Mouse (Mus musculus) lung, embryonic 14.5 days (tissue): ENCODE results near the gene Rhov. TPM values are rescaled to one million over a fixed set of nuclear protein-coding genes. Genes with fewer than 3 reads are reported as not detected.

Source experiments
- ATAC-seq: fragments of 200-750 bp; cut with Nextera tagmentation; 2 replicates; pipeline ENCODE4 v1.8.0; 2017; ENCODE audit warnings: mild to moderate bottlenecking, moderate TSS enrichment, moderate library complexity; ENCODE audit not compliant: insufficient read depth
- DNase-seq: peaks from one replicate; pipeline ENCODE4 v3.0.0-alpha.2; 2015
- H3K27ac ChIP-seq: fragments of 300-500 bp; sonication (generic); 2 replicates; pipeline ENCODE4 v1.5.1; 2014; ENCODE audit warnings: low read depth, mild to moderate bottlenecking, moderate library complexity
- H3K27me3 ChIP-seq: fragments of 300-500 bp; sonication (generic); 2 replicates; pipeline ENCODE4 v1.6.1; 2014; ENCODE audit warnings: low read length, control low read depth; ENCODE audit not compliant: insufficient read depth
- H3K36me3 ChIP-seq: fragments of 300-500 bp; sonication (generic); 2 replicates; pipeline ENCODE4 v1.6.1; 2014; ENCODE audit warnings: control low read depth; ENCODE audit not compliant: insufficient read depth
- H3K4me1 ChIP-seq: fragments of 300-500 bp; sonication (generic); 2 replicates; pipeline ENCODE4 v1.6.1; 2014; ENCODE audit warnings: antibody characterized with exemption, control low read depth; ENCODE audit not compliant: insufficient read depth
- H3K4me2 ChIP-seq: fragments of 300-500 bp; sonication (generic); 2 replicates; pipeline ENCODE4 v1.6.1; 2014; ENCODE audit warnings: mild to moderate bottlenecking
- H3K4me3 ChIP-seq: fragments of 300-500 bp; sonication (generic); 2 replicates; pipeline ENCODE4 v1.5.1; 2014; ENCODE audit warnings: low read depth, low read length
- H3K9ac ChIP-seq: fragments of 300-500 bp; sonication (generic); 2 replicates; pipeline ENCODE4 v1.6.1; 2014
- H3K9me3 ChIP-seq: fragments of 300-500 bp; sonication (generic); 2 replicates; pipeline ENCODE4 v1.6.1; 2016; ENCODE audit warnings: low read depth, low read length, control low read depth
- CTCF ChIP-seq: IDR thresholded peaks from 2 replicates; pipeline ENCODE4 v1.5.1; 2016; ENCODE audit warnings: antibody characterized with exemption, low read depth
- WGBS: fragments of 180-500 bp; shearing (Covaris S2); extraction: QIAGEN DNeasy Blood & Tissue Kit; methylation state at CpG from one replicate; pipeline ENCODE4 v1.1.7; 2014; 5-methylcytosine and 5-hydroxymethylcytosine counted together
- polyA plus RNA-seq: library from polyadenylated mRNA; unstranded; fragments of >200 nt; fragmentation: Nextera tagmentation; extraction: Ambion mirVana; gene quantifications from 2 replicates; pipeline ENCODE4 v1.2.1, GENCODE M21; 2014

Gene Rhov
- polyA plus RNA-seq, 1 experiment from 2014 or later, result 0.24 TPM

- H3K36me3 ChIP-seq, result peaks cover 58% of the 10 kb centered on the region
- no peak overlapping the region; the same call in 1 of the 2 replicates for H3K27ac ChIP-seq
- no peak overlapping the region for H3K9ac ChIP-seq
- no peak for ATAC-seq
- H3K4me1 ChIP-seq, result peaks cover 8% of the 10 kb centered on the region
- TF ChIP-seq CTCF, result peak; percentile 79
- H3K27me3 ChIP-seq, result no peaks in the 10 kb centered on the region
- no peaks in the 10 kb centered on the region for H3K9me3 ChIP-seq
- DNase-seq, result peak; percentile 86
- no peak overlapping the region for H3K4me3 ChIP-seq
- no peak overlapping the region for H3K4me2 ChIP-seq
- WGBS, result 40% methylated on average over 5 of the region's 5 CpGs
Measured at GRCm38 (mm10) chr2:119298330-119298729, 27.3 kb upstream of the Rhov start.

GRCm38 (mm10) chr2:119297506-119297905, 26.4 kb upstream of the Rhov start:
- 93% methylated on average over 19 of the region's 19 CpGs for WGBS
- no peak overlapping the region for H3K4me3 ChIP-seq
- peaks cover 8% of the 10 kb centered on the region for H3K4me1 ChIP-seq
- peaks cover 67% of the 10 kb centered on the region for H3K36me3 ChIP-seq
- no peak for TF ChIP-seq CTCF
- H3K9ac ChIP-seq, result no peak overlapping the region
- H3K27ac ChIP-seq, result no peak overlapping the region
- no peak overlapping the region for H3K4me2 ChIP-seq
- DNase-seq (no peak), ATAC-seq (no peak)
- H3K27me3 ChIP-seq, result no peaks in the 10 kb centered on the region
- H3K9me3 ChIP-seq, result no peaks in the 10 kb centered on the region

- H3K36me3 ChIP-seq, result peaks cover 72% of the 10 kb centered on the region
- H3K27me3 ChIP-seq, result no peaks in the 10 kb centered on the region
- no peak overlapping the region for H3K4me2 ChIP-seq
- DNase-seq (no peak), ATAC-seq (no peak)
- H3K9ac ChIP-seq, result no peak overlapping the region
- no peak for TF ChIP-seq CTCF
- 94% methylated on average over 12 of the region's 12 CpGs for WGBS
- H3K4me1 ChIP-seq, result peaks cover 8% of the 10 kb centered on the region
- no peak overlapping the region for H3K27ac ChIP-seq
- no peaks in the 10 kb centered on the region for H3K9me3 ChIP-seq
- H3K4me3 ChIP-seq, result no peak overlapping the region
Measured at GRCm38 (mm10) chr2:119296756-119297155, 25.7 kb upstream of the Rhov start.

GRCm38 (mm10) chr2:119294411-119294810, 23.3 kb upstream of the Rhov start:
- no peaks in the 10 kb centered on the region for H3K9me3 ChIP-seq
- H3K9ac ChIP-seq, result no peak overlapping the region
- TF ChIP-seq CTCF, result no peak
- H3K36me3 ChIP-seq, result peaks cover 81% of the 10 kb centered on the region
- H3K27ac ChIP-seq, result no peak overlapping the region
- 0 out of 2 replicates have a peak, but pooled peaks cover 6% of the 10 kb centered on the region for H3K4me1 ChIP-seq
- H3K4me3 ChIP-seq, result no peak overlapping the region
- H3K27me3 ChIP-seq, result no peaks in the 10 kb centered on the region
- 90% methylated on average over 18 of the region's 18 CpGs for WGBS
- ATAC-seq (no peak), DNase-seq (no peak)
- H3K4me2 ChIP-seq, result no peak overlapping the region

- no peak overlapping the region for H3K27ac ChIP-seq
- peaks cover 76% of the 10 kb centered on the region for H3K36me3 ChIP-seq
- H3K4me1 ChIP-seq, result 0 out of 2 replicates have a peak, but pooled peaks cover 9% of the 10 kb centered on the region
- no peak for DNase-seq
- WGBS, result 93% methylated on average over 34 of the region's 34 CpGs
- no peaks in the 10 kb centered on the region for H3K9me3 ChIP-seq
- no peaks in the 10 kb centered on the region for H3K27me3 ChIP-seq
- ATAC-seq, result no peak
- TF ChIP-seq CTCF, result no peak
- no peak overlapping the region for H3K4me3 ChIP-seq
- H3K4me2 ChIP-seq, result no peak overlapping the region
- H3K9ac ChIP-seq, result no peak overlapping the region
Measured at GRCm38 (mm10) chr2:119293776-119294390, 22.8 kb upstream of the Rhov start.

GRCm38 (mm10) chr2:119293311-119293710, 22.2 kb upstream of the Rhov start:
- H3K27me3 ChIP-seq, result no peaks in the 10 kb centered on the region
- no peak overlapping the region for H3K27ac ChIP-seq
- H3K4me2 ChIP-seq, result no peak overlapping the region
- 0 out of 2 replicates have a peak, but pooled peaks cover 9% of the 10 kb centered on the region for H3K4me1 ChIP-seq
- ATAC-seq (no peak), DNase-seq (no peak)
- 91% methylated on average over 17 of the region's 17 CpGs for WGBS
- no peak overlapping the region for H3K4me3 ChIP-seq
- peaks cover 71% of the 10 kb centered on the region for H3K36me3 ChIP-seq
- H3K9me3 ChIP-seq, result no peaks in the 10 kb centered on the region
- no peak for TF ChIP-seq CTCF
- no peak overlapping the region for H3K9ac ChIP-seq

- WGBS, result 87% methylated on average over 17 of the region's 17 CpGs
- no peak for DNase-seq
- H3K36me3 ChIP-seq, result peaks cover 66% of the 10 kb centered on the region
- H3K27ac ChIP-seq, result no peak overlapping the region
- H3K4me3 ChIP-seq, result no peak overlapping the region
- no peak overlapping the region for H3K4me2 ChIP-seq
- no peaks in the 10 kb centered on the region for H3K27me3 ChIP-seq
- no peak for TF ChIP-seq CTCF
- 0 out of 2 replicates have a peak, but pooled peaks cover 9% of the 10 kb centered on the region for H3K4me1 ChIP-seq
- no peak overlapping the region for H3K9ac ChIP-seq
- no peak for ATAC-seq
- no peaks in the 10 kb centered on the region for H3K9me3 ChIP-seq
Measured at GRCm38 (mm10) chr2:119292852-119293251, 21.8 kb upstream of the Rhov start.

GRCm38 (mm10) chr2:119292281-119292680, 21.2 kb upstream of the Rhov start:
- peaks cover 61% of the 10 kb centered on the region for H3K36me3 ChIP-seq
- 92% methylated on average over 5 of the region's 5 CpGs for WGBS
- no peak overlapping the region for H3K9ac ChIP-seq
- ATAC-seq, result no peak
- H3K4me3 ChIP-seq, result no peak overlapping the region
- no peak for DNase-seq
- H3K9me3 ChIP-seq, result no peaks in the 10 kb centered on the region
- no peak overlapping the region for H3K27ac ChIP-seq
- H3K27me3 ChIP-seq, result no peaks in the 10 kb centered on the region
- no peak overlapping the region for H3K4me2 ChIP-seq
- H3K4me1 ChIP-seq, result 0 out of 2 replicates have a peak, but pooled peaks cover 9% of the 10 kb centered on the region
- no peak for TF ChIP-seq CTCF
